Mouse (Mus musculus) MEL (cell line): ENCODE data around the gene Ptpra.

ENCODE experiments used
- CHD2 ChIP-seq: IDR thresholded peaks from 2 replicates; pipeline ENCODE4 v1.6.1; 2011; ENCODE audit warnings: low read length, improper control_type of control experiment
- CTCF ChIP-seq, 3 experiments: IDR thresholded peaks in 2 of 3; conservative IDR thresholded peaks in 1 of 3; 2 replicates each; pipeline ENCODE4 v1.5.1; 2011 to 2012; ENCODE audit warnings: low read length in 3 of 3, low read depth in 2 of 3, mild to moderate bottlenecking in 2 of 3, improper control_type of control experiment in 1 of 3, inconsistent platforms in 1 of 3, mixed read lengths in 1 of 3, moderate library complexity in 1 of 3; ENCODE audit not compliant: control insufficient read depth in 1 of 3, insufficient read depth in 1 of 3, poor library complexity in 1 of 3, severe bottlenecking in 1 of 3
- EP300 ChIP-seq, 2 experiments: IDR thresholded peaks; 2 replicates each; pipeline ENCODE4 v1.6.1; 2011; ENCODE audit warnings: improper control_type of control experiment in 2 of 2, low read length in 2 of 2, low read depth in 1 of 2, mild to moderate bottlenecking in 1 of 2
- GATA1 ChIP-seq: IDR thresholded peaks from 2 replicates; pipeline ENCODE4 v1.6.1; 2011; ENCODE audit warnings: low read depth, low read length, improper control_type of control experiment
- MAFK ChIP-seq: IDR thresholded peaks from 2 replicates; pipeline ENCODE4 v1.6.1; 2011; ENCODE audit warnings: low read depth, mild to moderate bottlenecking, low read length, improper control_type of control experiment, borderline replicate concordance
- MYC ChIP-seq: IDR thresholded peaks from 2 replicates; pipeline ENCODE4 v1.6.1; 2011; ENCODE audit warnings: low read depth, mild to moderate bottlenecking, low read length, improper control_type of control experiment, moderate library complexity
- POLR2A ChIP-seq, 2 experiments: IDR thresholded peaks; 2 replicates each; pipeline ENCODE4 v1.6.1; 2011 to 2012; ENCODE audit warnings: low read length in 2 of 2, mild to moderate bottlenecking in 2 of 2, control low read depth in 1 of 2, improper control_type of control experiment in 1 of 2, low read depth in 1 of 2, moderate library complexity in 1 of 2; ENCODE audit not compliant: control insufficient read depth in 1 of 2, insufficient read depth in 1 of 2, poor library complexity in 1 of 2
- POLR2AphosphoS5 ChIP-seq: IDR thresholded peaks from 2 replicates; pipeline ENCODE4 v1.6.1; 2012; ENCODE audit warnings: low read depth, borderline replicate concordance, mild to moderate bottlenecking, inconsistent platforms, low read length, moderate library complexity, mixed read lengths
- RAD21 ChIP-seq: IDR thresholded peaks from 2 replicates; pipeline ENCODE4 v1.6.1; 2011; ENCODE audit warnings: mild to moderate bottlenecking, low read depth, low read length, improper control_type of control experiment
- SMC3 ChIP-seq: IDR thresholded peaks from 2 replicates; pipeline ENCODE4 v1.6.1; 2011; ENCODE audit warnings: low read depth, low read length, improper control_type of control experiment
- TBP ChIP-seq: IDR thresholded peaks from 2 replicates; pipeline ENCODE4 v1.8.0; 2011; ENCODE audit warnings: low read depth, low read length, improper control_type of control experiment
- UBTF ChIP-seq: IDR thresholded peaks from 2 replicates; pipeline ENCODE4 v1.6.1; 2012; ENCODE audit warnings: low read depth, mild to moderate bottlenecking, inconsistent platforms, low read length, improper control_type of control experiment, moderate library complexity, borderline replicate concordance; ENCODE audit not compliant: insufficient read depth

- TF ChIP-seq RAD21 (no peak), SMC3 (no peak), UBTF (no peak), CTCF (IDR thresholded peaks at IDR 0.05 in 2 of 3, conservative IDR thresholded peaks at IDR 0.05 in 1 of 3; ENCODE audit: control insufficient read depth in 1 of 3, insufficient read depth in 1 of 3, low read depth in 2 of 3, low read length in 3 of 3, poor library complexity in 1 of 3, severe bottlenecking in 1 of 3) (no peak), MAFK (no peak), MYC (no peak), GATA1 (no peak), CHD2 (no peak), TBP (no peak), EP300 (IDR thresholded peaks at IDR 0.05; ENCODE audit: low read depth in 1 of 2, low read length in 2 of 2) (no peak), POLR2A (IDR thresholded peaks at IDR 0.05; ENCODE audit: control insufficient read depth in 1 of 2, insufficient read depth in 1 of 2, low read depth in 1 of 2, low read length in 2 of 2, poor library complexity in 1 of 2) (no peak), POLR2AphosphoS5 (no peak)
Measured at GRCm38 (mm10) chr2:130581201-130581600, 131.1 kb downstream of the Ptpra start.
